8 mouse cellular contexts compared by ENCODE assay signal in genomic region chr12:9584366-9585084, GRCm38 (mm10). TPM values are rescaled to one million over a fixed set of nuclear protein-coding genes. Genes with fewer than 3 reads are reported as not detected.
DNase-seq lines count a peak whose midpoint lies in the region; ATAC-seq and TF ChIP-seq lines count a peak whose summit lies in the region.

No protein-coding gene starts in this region.

- TF ChIP-seq CTCF in lung, adult 2 months (IDR thresholded peaks at IDR 0.05; ENCODE audit: insufficient read depth, low read length): no peak

- H3K4me3 ChIP-seq in embryonic facial prominence, embryonic 11.5 days (ENCODE audit: low read depth, low read length): peak overlapping the region; percentile 30
- H3K4me3 ChIP-seq in lung, adult 2 months (replicated peaks; ENCODE audit: extremely low read depth, low read depth, low read length): peak overlapping the region; percentile 65

- H3K9ac ChIP-seq in embryonic facial prominence, embryonic 11.5 days (replicated peaks; ENCODE audit: low read length): peak overlapping the region; percentile 50

- H3K27me3 ChIP-seq in embryonic facial prominence, embryonic 11.5 days (ENCODE audit: control insufficient read depth, insufficient read depth, low read length): peaks cover 25% of the 10 kb centered on the region

- no peaks in the 10 kb centered on the region for H3K9me3 ChIP-seq in embryonic facial prominence, embryonic 11.5 days (replicated peaks; ENCODE audit: control insufficient read depth, low read length)

- peak overlapping the region; percentile 65 for H3K4me2 ChIP-seq in embryonic facial prominence, embryonic 11.5 days (ENCODE audit: low read depth, low read length)

- ATAC-seq in embryonic facial prominence, embryonic 11.5 days (replicated peaks; ENCODE audit: insufficient number of reproducible peaks, low FRiP score, low TSS enrichment, low read depth): peak; percentile 92

- peaks cover 3% of the 10 kb centered on the region; the same call in 1 of the 2 replicates for H3K4me1 ChIP-seq in embryonic facial prominence, embryonic 11.5 days (ENCODE audit: control insufficient read depth, insufficient read depth, low read length)
- no peaks in the 10 kb centered on the region; the same call in 1 of the 2 replicates for H3K4me1 ChIP-seq in lung, adult 2 months (ENCODE audit: control insufficient read depth, insufficient read depth, low read length)

- no peak overlapping the region for H3K27ac ChIP-seq in embryonic facial prominence, embryonic 11.5 days (replicated peaks; ENCODE audit: low read depth, low read length)

- no peaks in the 10 kb centered on the region for H3K36me3 ChIP-seq in embryonic facial prominence, embryonic 11.5 days (replicated peaks; ENCODE audit: control insufficient read depth, insufficient read depth, low read depth, low read length)

- under 1% methylated on average over 23 of the region's 23 CpGs for WGBS in embryonic facial prominence, embryonic 11.5 days
- 2% methylated on average over 23 of the region's 23 CpGs for WGBS in lung, adult 2 months

- TF ChIP-seq POLR2A in lung, adult 2 months (IDR thresholded peaks at IDR 0.05; ENCODE audit: borderline replicate concordance, extremely low read depth, low read depth, low read length): no peak

- peak; percentile 79 for DNase-seq in ovary, adult 18-20 months (ENCODE audit: low spot score)
- DNase-seq in ovary, postnatal 10 days (ENCODE audit: low spot score): no peak
- peak; percentile 86 for DNase-seq in embryonic facial prominence, embryonic 11.5 days (ENCODE audit: low spot score)
- DNase-seq in heart, adult 8-10 months (ENCODE audit: low spot score): peak; percentile 64
- peak; percentile 55 for DNase-seq in kidney, adult 18-20 months
- peak; percentile 66 for DNase-seq in lung, adult 2 months
- peak; percentile 82 for DNase-seq in ovary, postnatal 36 days (ENCODE audit: low spot score)
- DNase-seq in layer of hippocampus, adult 11-12 months (ENCODE audit: low spot score): no peak

RNA-seq across cellular contexts. Expression of gene Osr1, which starts 14.6 kb away (rescaled TPM):
- polyA plus RNA-seq in embryonic facial prominence, embryonic 11.5 days (2014; fragmentation: Nextera tagmentation; extraction: Ambion mirVana): 43.8 and 46.8 TPM in 2 replicates
- total RNA-seq in heart, adult 8-10 months (2022): 1 to 10 TPM; 2.2 to 4.3 (median 3.5) TPM
- 28.3 and 34.2 TPM in 2 replicates for polyA plus RNA-seq in lung, adult 2 months (2012; rRNA removed)

Comparison
In these comparisons a context has a peak if more than half of its experiments do, and no peak if none do; other contexts are left out.
1. DNase-seq: peak in ovary, adult 18-20 months (single experiment), embryonic facial prominence, embryonic 11.5 days (single experiment), heart, adult 8-10 months (single experiment), kidney, adult 18-20 months (single experiment), lung, adult 2 months (single experiment) and ovary, postnatal 36 days (single experiment); none in ovary, postnatal 10 days (single experiment) and layer of hippocampus, adult 11-12 months (single experiment).